Mouse (Mus musculus): ENCODE data around the gene Ndufa10.
A peak's percentile ranks its signal among the peaks of the same experiment; 100 is the strongest.
"Not testable (repeated sequence)": the region's sequence is repeated elsewhere in the genome, so short reads cannot be mapped to it uniquely, and the experiment has no call there.

Ndufa10 gene

GRCm38 (mm10) chr1:92473165-92474041, at the start of gene Ndufa10:
Gene Ndufa10, minus strand, starts transcription at chr1:92473860.
- peak; percentile 93 to 94 for DNase-seq (ENCODE audit: low spot score in 2 of 2)

- peak; percentile 31 to 39 for DNase-seq (ENCODE audit: low spot score in 2 of 2)
These were observed 47.7 kb upstream of the Ndufa10 start for GRCm38 (mm10) chr1:92521376-92521775.

GRCm38 (mm10) chr1:92519046-92519445, 45.4 kb upstream of the Ndufa10 start:
- DNase-seq (ENCODE audit: low spot score in 2 of 2), result peak; percentile 44 to 80

GRCm38 (mm10) chr1:92518561-92518960, 44.9 kb upstream of the Ndufa10 start, which contains the start of gene Olfr1414:
Gene Olfr1414, minus strand, starts transcription at chr1:92518661.
- DNase-seq (ENCODE audit: low spot score in 2 of 2), result no peak

GRCm38 (mm10) chr1:92515390-92515789, 41.7 kb upstream of the Ndufa10 start:
- no peak for DNase-seq (ENCODE audit: low spot score in 2 of 2)

- DNase-seq (ENCODE audit: low spot score in 2 of 2), result not testable (repeated sequence)
These were observed 38.0 kb upstream of the Ndufa10 start for GRCm38 (mm10) chr1:92511646-92512045.

GRCm38 (mm10) chr1:92496001-92496400, 22.3 kb upstream of the Ndufa10 start, which contains the start of gene Olfr1415:
Gene Olfr1415, minus strand, starts transcription at chr1:92496101.
- DNase-seq (ENCODE audit: low spot score in 2 of 2), result no peak

GRCm38 (mm10) chr1:92485013-92485412, 11.4 kb upstream of the Ndufa10 start, which contains the start of gene Olfr1416:
Gene Olfr1416, minus strand, starts transcription at chr1:92485113.
- no peak for DNase-seq (ENCODE audit: low spot score in 2 of 2)

- no peak for DNase-seq (ENCODE audit: low spot score in 2 of 2)
These were observed 462 bp upstream of the Ndufa10 start for GRCm38 (mm10) chr1:92474066-92474578.

- no peak for DNase-seq (ENCODE audit: low spot score in 2 of 2)
These were observed 4.8 kb downstream of the Ndufa10 start for GRCm38 (mm10) chr1:92468891-92469290.

GRCm38 (mm10) chr1:92458416-92458815, 15.2 kb downstream of the Ndufa10 start:
- no peak for DNase-seq (ENCODE audit: low spot score in 2 of 2)

GRCm38 (mm10) chr1:92457758-92458157, 15.9 kb downstream of the Ndufa10 start:
- no peak for DNase-seq (ENCODE audit: low spot score in 2 of 2)

GRCm38 (mm10) chr1:92453751-92454445, 19.8 kb downstream of the Ndufa10 start:
- DNase-seq (ENCODE audit: low spot score in 2 of 2), result no peak

- no peak for DNase-seq (ENCODE audit: low spot score in 2 of 2)
These were observed 25.4 kb downstream of the Ndufa10 start for GRCm38 (mm10) chr1:92448293-92448692.

GRCm38 (mm10) chr1:92441453-92442063, 32.1 kb downstream of the Ndufa10 start:
- no peak for DNase-seq (ENCODE audit: low spot score in 2 of 2)

- no peak for DNase-seq (ENCODE audit: low spot score in 2 of 2)
These were observed 33.5 kb downstream of the Ndufa10 start for GRCm38 (mm10) chr1:92440066-92440750.

- DNase-seq (ENCODE audit: low spot score in 2 of 2), result peak; percentile 60 to 72
These were observed 35.9 kb downstream of the Ndufa10 start for GRCm38 (mm10) chr1:92437678-92438271.

GRCm38 (mm10) chr1:92436831-92437321, 36.8 kb downstream of the Ndufa10 start:
- DNase-seq (ENCODE audit: low spot score in 2 of 2), result no peak

- DNase-seq (ENCODE audit: low spot score in 2 of 2), result no peak
These were observed 38.7 kb downstream of the Ndufa10 start for GRCm38 (mm10) chr1:92434986-92435385.

GRCm38 (mm10) chr1:92432791-92433190, 40.9 kb downstream of the Ndufa10 start:
- no peak for DNase-seq (ENCODE audit: low spot score in 2 of 2)

- DNase-seq (ENCODE audit: low spot score in 2 of 2), result no peak
These were observed 41.6 kb downstream of the Ndufa10 start for GRCm38 (mm10) chr1:92432098-92432497.
